Mouse (Mus musculus) megakaryocyte, embryonic 14.5 days (primary cell): ENCODE data around the gene Fndc8.

Experiments used
- FLI1 ChIP-seq: IDR thresholded peaks from 2 replicates; pipeline ENCODE4 v1.6.1; 2012; ENCODE audit warnings: low read length, inconsistent platforms, mixed read lengths
- GATA1 ChIP-seq: IDR thresholded peaks from 3 replicates; pipeline ENCODE4 v1.6.1; 2012; ENCODE audit warnings: mixed read lengths, low read length, inconsistent platforms, borderline replicate concordance

GRCm38 (mm10) chr11:82899720-82900119 is 7.8 kb downstream of the Fndc8 start:
- TF ChIP-seq GATA1 (no peak), FLI1 (no peak)
